Mouse (Mus musculus): ENCODE data around the gene Zfp763. TPM values are rescaled to one million over a fixed set of nuclear protein-coding genes. Genes with fewer than 3 reads are reported as not detected.

Gene Zfp763
- total and polyA plus RNA-seq, 3 experiments, result 3.1 to 6.0 (median 3.7) TPM

DNA sequence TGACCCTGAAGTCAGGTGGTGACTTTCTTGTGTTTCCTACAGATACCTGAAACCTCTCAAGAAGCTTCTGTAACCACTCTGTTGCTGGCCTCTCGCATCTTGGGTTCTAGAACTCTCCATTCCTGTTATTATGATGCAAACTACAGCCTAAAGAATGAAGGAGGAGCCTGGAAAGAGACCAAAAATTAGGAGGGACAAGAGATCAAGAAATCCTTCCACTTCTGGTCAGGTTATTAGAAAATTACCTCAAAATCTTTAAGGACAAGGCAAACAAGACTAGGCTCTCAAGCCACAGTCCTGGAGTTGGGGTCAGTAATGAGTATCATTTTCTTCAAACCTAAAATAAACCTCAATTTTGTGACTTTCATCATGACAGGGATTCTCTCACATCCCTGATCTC lies 34.8 kb upstream of the Zfp763 start, which contains the start of gene 4921501E09Rik:
Gene 4921501E09Rik, minus strand, starts transcription at position 101 of the 400 bp plus-strand sequence.
- in situ Hi-C loops (cut with MboI; ENCODE audit: low pct_ligation_motif_present, low pct_unique_long_range_greater_than_20kb, low sequenced_read_pairs) (no loop called here), dilution Hi-C loops (cut with MboI; ENCODE audit: extremely low pct_ligation_motif_present, extremely low pct_unique_long_range_greater_than_20kb, low sequenced_read_pairs) (no loop called here)
- Histone ChIP-seq H3K36me3 (replicated peaks in 1 of 2; ENCODE audit: control insufficient read depth in 1 of 2, insufficient read depth in 1 of 2, low read length in 1 of 2) (no peaks in the 10 kb centered on the region), H3K27me3 (replicated peaks) (peaks cover 13% of the 10 kb centered on the region), H3K9me3 (replicated peaks; ENCODE audit: low read length) (no peaks in the 10 kb centered on the region), H3K79me2 (replicated peaks; ENCODE audit: control insufficient read depth, extremely low read depth, insufficient read depth, poor library complexity, severe bottlenecking) (no peaks in the 10 kb centered on the region), H3K9ac (ENCODE audit: insufficient read depth, low read depth) (no peak within 1 kb of the TSS), H3K27ac (ENCODE audit: insufficient read depth, low read depth) (no peak within 1 kb of the TSS), H3K4me1 (ENCODE audit: control insufficient read depth in 1 of 2, insufficient read depth in 2 of 2) (no peaks in the 10 kb centered on the region), H3K4me3 (replicated peaks in 1 of 3; ENCODE audit: low read depth in 2 of 3, low read length in 2 of 3, poor library complexity in 1 of 3) (no peak within 1 kb of the TSS), H3K4me2 (ENCODE audit: insufficient read depth, low read depth, poor library complexity, severe bottlenecking) (no peak within 1 kb of the TSS)
- TF ChIP-seq ZNF384 (IDR thresholded peaks at IDR 0.05; ENCODE audit: low read depth, low read length), result no peak
- TF ChIP-seq TBP (conservative IDR thresholded peaks at IDR 0.05; ENCODE audit: low read depth, low read length), result no peak
- TF ChIP-seq USF2 (conservative IDR thresholded peaks at IDR 0.05; ENCODE audit: low read depth, low read length), result no peak
- no peak for TF ChIP-seq MAX (IDR thresholded peaks at IDR 0.05; ENCODE audit: low read length)
- TF ChIP-seq E2F4 (IDR thresholded peaks at IDR 0.05; ENCODE audit: insufficient replicate concordance, low read depth, low read length), result no peak
- TF ChIP-seq SMC3 (IDR thresholded peaks at IDR 0.05; ENCODE audit: low read depth, low read length), result no peak
- TF ChIP-seq JUN (IDR thresholded peaks at IDR 0.05; ENCODE audit: insufficient read depth, low read depth, low read length), result no peak
- TF ChIP-seq IRF4 (IDR thresholded peaks at IDR 0.05; ENCODE audit: low read depth, low read length), result no peak
- TF ChIP-seq ELF1 (IDR thresholded peaks at IDR 0.05; ENCODE audit: low read depth, low read length), result no peak
- DNase-seq (ENCODE audit: extremely low read depth), result no peak

DNA sequence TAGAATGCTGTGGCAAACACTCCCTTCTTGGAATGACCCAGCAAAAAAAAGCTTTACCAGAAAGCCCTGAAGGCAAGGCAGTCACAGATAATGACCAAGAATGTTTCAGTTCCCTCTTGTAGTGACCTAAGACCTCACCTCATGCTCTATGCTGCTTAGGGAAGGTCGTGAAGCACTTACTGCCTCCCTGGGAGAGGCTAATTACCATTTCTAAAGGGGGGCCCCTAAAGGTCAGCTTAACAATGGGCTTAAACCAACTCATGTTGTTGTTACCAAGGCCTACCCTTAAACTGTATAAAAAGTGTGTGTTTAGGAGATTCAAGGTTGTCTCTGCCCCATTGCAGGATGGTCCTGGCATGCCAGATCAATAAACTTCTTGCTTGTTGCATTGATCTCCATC lies 29.8 kb upstream of the Zfp763 start:
- in situ Hi-C loops (cut with MboI; ENCODE audit: low pct_ligation_motif_present, low pct_unique_long_range_greater_than_20kb, low sequenced_read_pairs), result no loop called here
- H3K4me2 ChIP-seq (ENCODE audit: insufficient read depth, low read depth, poor library complexity, severe bottlenecking), result no peak overlapping the region
- H3K79me2 ChIP-seq (replicated peaks; ENCODE audit: control insufficient read depth, extremely low read depth, insufficient read depth, poor library complexity, severe bottlenecking), result no peaks in the 10 kb centered on the region
- no peak overlapping the region for H3K9ac ChIP-seq (ENCODE audit: insufficient read depth, low read depth)
- dilution Hi-C loops (cut with MboI; ENCODE audit: extremely low pct_ligation_motif_present, extremely low pct_unique_long_range_greater_than_20kb, low sequenced_read_pairs), result no loop called here
- H3K4me1 ChIP-seq (ENCODE audit: control insufficient read depth in 1 of 2, insufficient read depth in 2 of 2), result no peaks in the 10 kb centered on the region
- no peak for DNase-seq (ENCODE audit: extremely low read depth)
- H3K9me3 ChIP-seq (replicated peaks; ENCODE audit: low read length), result no peaks in the 10 kb centered on the region
- no peak overlapping the region for H3K4me3 ChIP-seq (replicated peaks in 1 of 3; ENCODE audit: low read depth in 2 of 3, low read length in 2 of 3, poor library complexity in 1 of 3)
- no peak for TF ChIP-seq CTCF (conservative IDR thresholded peaks at IDR 0.05 in 1 of 2, IDR thresholded peaks at IDR 0.05 in 1 of 2; ENCODE audit: low read depth in 2 of 2, low read length in 2 of 2)
- no peak for TF ChIP-seq KAT2A (IDR thresholded peaks at IDR 0.05; ENCODE audit: insufficient replicate concordance, low read length)
- TF ChIP-seq USF2 (conservative IDR thresholded peaks at IDR 0.05; ENCODE audit: low read depth, low read length), result no peak
- no peak for TF ChIP-seq MAFK (IDR thresholded peaks at IDR 0.05; ENCODE audit: insufficient replicate concordance, low read length)
- TF ChIP-seq MXI1 (IDR thresholded peaks at IDR 0.05; ENCODE audit: low read depth, low read length), result no peak
- TF ChIP-seq JUND (conservative IDR thresholded peaks at IDR 0.05; ENCODE audit: low read depth, low read length), result no peak
- TF ChIP-seq JUN (IDR thresholded peaks at IDR 0.05; ENCODE audit: insufficient read depth, low read depth, low read length), result no peak
- TF ChIP-seq E2F4 (IDR thresholded peaks at IDR 0.05; ENCODE audit: insufficient replicate concordance, low read depth, low read length), result no peak
- peaks cover 16% of the 10 kb centered on the region for H3K27me3 ChIP-seq (replicated peaks)
- no peak overlapping the region for H3K27ac ChIP-seq (ENCODE audit: insufficient read depth, low read depth)
- H3K36me3 ChIP-seq (replicated peaks in 1 of 2; ENCODE audit: control insufficient read depth in 1 of 2, insufficient read depth in 1 of 2, low read length in 1 of 2), result no peaks in the 10 kb centered on the region

DNA sequence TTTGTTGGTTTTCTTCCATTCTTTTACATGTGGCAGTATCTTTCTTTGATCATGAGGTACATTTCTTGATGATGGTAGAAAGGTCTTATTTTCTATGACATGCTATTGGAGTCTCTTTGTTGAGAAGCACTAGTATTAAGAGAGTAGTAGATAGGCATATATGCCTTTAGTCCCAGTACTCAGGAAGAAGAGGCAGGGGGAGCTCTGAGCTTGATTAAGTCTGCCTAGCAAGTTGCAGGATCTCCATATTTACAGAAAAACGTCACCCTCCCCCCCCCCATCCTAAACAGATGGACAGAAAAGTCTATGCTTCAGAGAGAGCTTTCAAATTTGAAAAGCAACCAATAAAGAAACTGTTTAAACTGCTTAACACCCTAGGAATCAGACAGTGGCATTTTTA lies 25.6 kb upstream of the Zfp763 start:
- in situ Hi-C loops (cut with MboI; ENCODE audit: low pct_ligation_motif_present, low pct_unique_long_range_greater_than_20kb, low sequenced_read_pairs), result no loop called here
- no peaks in the 10 kb centered on the region for H3K36me3 ChIP-seq (replicated peaks in 1 of 2; ENCODE audit: control insufficient read depth in 1 of 2, insufficient read depth in 1 of 2, low read length in 1 of 2)

More for the DNA sequence above, 25.6 kb upstream of the Zfp763 start:
- Histone ChIP-seq H3K9me3 (replicated peaks; ENCODE audit: low read length) (no peaks in the 10 kb centered on the region), H3K4me1 (ENCODE audit: control insufficient read depth in 1 of 2, insufficient read depth in 2 of 2) (no peaks in the 10 kb centered on the region), H3K4me3 (replicated peaks in 1 of 3; ENCODE audit: low read depth in 2 of 3, low read length in 2 of 3, poor library complexity in 1 of 3) (no peak overlapping the region), H3K27me3 (replicated peaks) (peaks cover 2% of the 10 kb centered on the region), H3K79me2 (replicated peaks; ENCODE audit: control insufficient read depth, extremely low read depth, insufficient read depth, poor library complexity, severe bottlenecking) (no peaks in the 10 kb centered on the region), H3K27ac (ENCODE audit: insufficient read depth, low read depth) (no peak overlapping the region), H3K4me2 (ENCODE audit: insufficient read depth, low read depth, poor library complexity, severe bottlenecking) (no peak overlapping the region), H3K9ac (ENCODE audit: insufficient read depth, low read depth) (no peak overlapping the region)
- TF ChIP-seq RAD21 (IDR thresholded peaks at IDR 0.05; ENCODE audit: low read depth, low read length) (peak; percentile 45), TCF12 (IDR thresholded peaks at IDR 0.05; ENCODE audit: low read depth, low read length) (no peak), MAX (IDR thresholded peaks at IDR 0.05; ENCODE audit: low read length) (no peak), ZKSCAN1 (IDR thresholded peaks at IDR 0.05; ENCODE audit: borderline replicate concordance, low read depth, low read length) (no peak), CTCF (conservative IDR thresholded peaks at IDR 0.05 in 1 of 2, IDR thresholded peaks at IDR 0.05 in 1 of 2; ENCODE audit: low read depth in 2 of 2, low read length in 2 of 2) (peak in 1 of 2 experiments; percentile 52; a peak in 2 of 4 replicates), SIN3A (IDR thresholded peaks at IDR 0.05; ENCODE audit: low read length) (no peak), ELF1 (IDR thresholded peaks at IDR 0.05; ENCODE audit: low read depth, low read length) (no peak), MAFK (IDR thresholded peaks at IDR 0.05; ENCODE audit: insufficient replicate concordance, low read length) (no peak)
- dilution Hi-C loops (cut with MboI; ENCODE audit: extremely low pct_ligation_motif_present, extremely low pct_unique_long_range_greater_than_20kb, low sequenced_read_pairs), result no loop called here
- DNase-seq (ENCODE audit: extremely low read depth), result peak; percentile 6

Data from CH12.LX (cell line).